Mouse (Mus musculus) urinary bladder, adult 18-20 months (tissue): ENCODE measurements around the gene Tab1.
A peak's percentile ranks its signal among the peaks of the same experiment; 100 is the strongest.

Experiments used
- DNase-seq, 2 experiments: peaks; one replicate each; pipeline ENCODE4 v3.0.0; 2022; ENCODE audit warnings: low spot score in 2 of 2, mixed read lengths in 2 of 2

Gene Tab1

GRCm38 (mm10) chr15:80162401-80162964 lies 29.6 kb downstream of the Tab1 start:
- no peak for DNase-seq

- no peak for DNase-seq
These were observed 30.3 kb downstream of the Tab1 start for GRCm38 (mm10) chr15:80163274-80163673.

- DNase-seq, result no peak
These were observed 30.8 kb downstream of the Tab1 start for GRCm38 (mm10) chr15:80163716-80164115.

- no peak for DNase-seq
These were observed 32.5 kb downstream of the Tab1 start for GRCm38 (mm10) chr15:80165396-80165795.

GRCm38 (mm10) chr15:80169484-80169883 lies 36.6 kb downstream of the Tab1 start:
- DNase-seq, result peak in 1 of 2 experiments; percentile 56

- DNase-seq, result no peak
These were observed 37.4 kb downstream of the Tab1 start for GRCm38 (mm10) chr15:80170357-80170756.

GRCm38 (mm10) chr15:80171286-80171685 lies 38.4 kb downstream of the Tab1 start:
- DNase-seq, result no peak

GRCm38 (mm10) chr15:80171791-80172190 lies 38.9 kb downstream of the Tab1 start:
- no peak for DNase-seq

GRCm38 (mm10) chr15:80173001-80173771 lies 40.3 kb downstream of the Tab1 start, which contains the start of gene Mgat3:
Mgat3 (plus strand) TSS chr15:80173721.
- no peak for DNase-seq

GRCm38 (mm10) chr15:80173781-80174597 lies 41.1 kb downstream of the Tab1 start:
- no peak for DNase-seq

- no peak for DNase-seq
These were observed 41.6 kb downstream of the Tab1 start for GRCm38 (mm10) chr15:80174598-80174875.

- DNase-seq, result no peak
These were observed 42.4 kb downstream of the Tab1 start for GRCm38 (mm10) chr15:80175316-80175715.

- DNase-seq, result no peak
These were observed 42.8 kb downstream of the Tab1 start for GRCm38 (mm10) chr15:80175756-80176155.

GRCm38 (mm10) chr15:80181561-80181960 lies 48.6 kb downstream of the Tab1 start:
- DNase-seq, result no peak

GRCm38 (mm10) chr15:80182072-80182700 lies 49.3 kb downstream of the Tab1 start:
- DNase-seq, result no peak

- DNase-seq, result no peak
These were observed 56.0 kb downstream of the Tab1 start for GRCm38 (mm10) chr15:80188927-80189326.

GRCm38 (mm10) chr15:80190075-80190474 lies 57.1 kb downstream of the Tab1 start:
- no peak for DNase-seq

GRCm38 (mm10) chr15:80191585-80192245 lies 58.8 kb downstream of the Tab1 start:
- no peak for DNase-seq

- no peak for DNase-seq
These were observed 59.3 kb downstream of the Tab1 start for GRCm38 (mm10) chr15:80192246-80192585.

GRCm38 (mm10) chr15:80192847-80193246 lies 59.9 kb downstream of the Tab1 start:
- no peak for DNase-seq

GRCm38 (mm10) chr15:80199556-80199955 lies 66.6 kb downstream of the Tab1 start:
- no peak for DNase-seq
